Mouse (Mus musculus): ENCODE results near the gene Stk11ip. TPM values are rescaled to one million over a fixed set of nuclear protein-coding genes. Genes with fewer than 3 reads are reported as not detected.

Stk11ip gene
- total and polyA plus RNA-seq, 3 experiments: 16.0 to 36.9 (median 17.3) TPM

GRCm38 (mm10) chr1:75524679-75525078 is 3.4 kb downstream of the Stk11ip start (continued):
- TF ChIP-seq SMC3 (IDR thresholded peaks at IDR 0.05; ENCODE audit: low read depth, low read length): no peak

- peaks cover 18 to 34% of the 10 kb centered on the region in 2 experiments for H3K4me1 ChIP-seq (ENCODE audit: control insufficient read depth in 1 of 2, insufficient read depth in 2 of 2)
- H3K4me2 ChIP-seq (ENCODE audit: insufficient read depth, low read depth, poor library complexity, severe bottlenecking): no peak overlapping the region
- peaks cover 47 to 98% of the 10 kb centered on the region in 2 experiments for H3K36me3 ChIP-seq (replicated peaks in 1 of 2; ENCODE audit: control insufficient read depth in 1 of 2, insufficient read depth in 1 of 2, low read length in 1 of 2)
- H3K79me2 ChIP-seq (replicated peaks; ENCODE audit: control insufficient read depth, extremely low read depth, insufficient read depth, poor library complexity, severe bottlenecking): no peaks in the 10 kb centered on the region
- in situ Hi-C loops (cut with MboI; ENCODE audit: low pct_ligation_motif_present, low pct_unique_long_range_greater_than_20kb, low sequenced_read_pairs) (no loop called here), dilution Hi-C loops (cut with MboI; ENCODE audit: extremely low pct_ligation_motif_present, extremely low pct_unique_long_range_greater_than_20kb, low sequenced_read_pairs) (no loop called here)
- DNase-seq (ENCODE audit: extremely low read depth): no peak
- no peak overlapping the region for H3K4me3 ChIP-seq (replicated peaks in 1 of 3; ENCODE audit: low read depth in 2 of 3, low read length in 2 of 3, poor library complexity in 1 of 3)
- H3K9me3 ChIP-seq (replicated peaks; ENCODE audit: low read length): peaks cover 7% of the 10 kb centered on the region
- H3K27me3 ChIP-seq (replicated peaks): no peaks in the 10 kb centered on the region
- no peak overlapping the region for H3K27ac ChIP-seq (ENCODE audit: insufficient read depth, low read depth)
- TF ChIP-seq CTCF (conservative IDR thresholded peaks at IDR 0.05 in 1 of 2, IDR thresholded peaks at IDR 0.05 in 1 of 2; ENCODE audit: low read depth in 2 of 2, low read length in 2 of 2) (peak in 1 of 2 experiments; percentile 21; a peak in 1 of 4 replicates), BHLHE40 (IDR thresholded peaks at IDR 0.05; ENCODE audit: low read depth, low read length) (no peak), TCF12 (IDR thresholded peaks at IDR 0.05; ENCODE audit: low read depth, low read length) (no peak), RAD21 (IDR thresholded peaks at IDR 0.05; ENCODE audit: low read depth, low read length) (no peak; the same call in 1 of the 2 replicates), ZKSCAN1 (IDR thresholded peaks at IDR 0.05; ENCODE audit: borderline replicate concordance, low read depth, low read length) (no peak)
- no peak overlapping the region for H3K9ac ChIP-seq (ENCODE audit: insufficient read depth, low read depth)
Observed at GRCm38 (mm10) chr1:75530546-75530945, 9.2 kb downstream of the Stk11ip start.

- no peak overlapping the region for H3K4me2 ChIP-seq (ENCODE audit: insufficient read depth, low read depth, poor library complexity, severe bottlenecking)
- H3K27ac ChIP-seq (ENCODE audit: insufficient read depth, low read depth): no peak overlapping the region
- TF ChIP-seq MAX (IDR thresholded peaks at IDR 0.05; ENCODE audit: low read length) (peak; percentile 79), ELF1 (IDR thresholded peaks at IDR 0.05; ENCODE audit: low read depth, low read length) (peak; percentile 49; the same call in 1 of the 2 replicates), ZKSCAN1 (IDR thresholded peaks at IDR 0.05; ENCODE audit: borderline replicate concordance, low read depth, low read length) (no peak), USF1 (IDR thresholded peaks at IDR 0.05; ENCODE audit: low read depth, low read length) (peak; percentile 22), EP300 (IDR thresholded peaks at IDR 0.05; ENCODE audit: low read length) (0 out of 2 replicates have a peak, but pooled peaks have one; percentile 12)
- peaks cover 17 to 28% of the 10 kb centered on the region in 2 experiments for H3K4me1 ChIP-seq (ENCODE audit: control insufficient read depth in 1 of 2, insufficient read depth in 2 of 2)
- H3K9me3 ChIP-seq (replicated peaks; ENCODE audit: low read length): peaks cover 7% of the 10 kb centered on the region
- H3K9ac ChIP-seq (ENCODE audit: insufficient read depth, low read depth): no peak overlapping the region
- in situ Hi-C loops (cut with MboI; ENCODE audit: low pct_ligation_motif_present, low pct_unique_long_range_greater_than_20kb, low sequenced_read_pairs) (no loop called here), dilution Hi-C loops (cut with MboI; ENCODE audit: extremely low pct_ligation_motif_present, extremely low pct_unique_long_range_greater_than_20kb, low sequenced_read_pairs) (no loop called here)
- no peak overlapping the region for H3K4me3 ChIP-seq (replicated peaks in 1 of 3; ENCODE audit: low read depth in 2 of 3, low read length in 2 of 3, poor library complexity in 1 of 3)
- H3K79me2 ChIP-seq (replicated peaks; ENCODE audit: control insufficient read depth, extremely low read depth, insufficient read depth, poor library complexity, severe bottlenecking): no peaks in the 10 kb centered on the region
- DNase-seq (ENCODE audit: extremely low read depth): peak; percentile 26
- H3K27me3 ChIP-seq (replicated peaks): no peaks in the 10 kb centered on the region
- peaks cover 40 to 97% of the 10 kb centered on the region in 2 experiments for H3K36me3 ChIP-seq (replicated peaks in 1 of 2; ENCODE audit: control insufficient read depth in 1 of 2, insufficient read depth in 1 of 2, low read length in 1 of 2)
Observed at GRCm38 (mm10) chr1:75532280-75533172, 11.2 kb downstream of the Stk11ip start.
